8 mouse cellular contexts compared by ENCODE assay signal in genomic region chr17:8165608-8165945, GRCm38 (mm10). TPM values are rescaled to one million over a fixed set of nuclear protein-coding genes. Genes with fewer than 3 reads are reported as not detected.
DNase-seq lines count a peak whose midpoint lies in the region; ATAC-seq lines count a peak whose summit lies in the region.
"Not testable (repeated sequence)": the region's sequence is repeated elsewhere in the genome, so short reads cannot be mapped to it uniquely, and the experiment has no call there.

No protein-coding gene starts in this region.

- peak overlapping the region; percentile 51 for H3K4me3 ChIP-seq in forebrain, embryonic 16.5 days (replicated peaks; ENCODE audit: low read length)
- H3K4me3 ChIP-seq in lung, embryonic 15.5 days, result peak overlapping the region; percentile 55
- peak overlapping the region; percentile 42 for H3K4me3 ChIP-seq in neural tube, embryonic 11.5 days (ENCODE audit: low read depth, low read length)

- not testable (repeated sequence) for H3K27ac ChIP-seq in forebrain, embryonic 16.5 days (ENCODE audit: low read length); neural tube, embryonic 11.5 days (ENCODE audit: low read depth, low read length)
- H3K27ac ChIP-seq in lung, embryonic 15.5 days, result peak overlapping the region; percentile 61; the same call in 1 of the 2 replicates

- intact Hi-C loops in heart, postnatal 36 days (cut with DNase I), result not testable (repeated sequence)

- not testable (repeated sequence) for H3K27me3 ChIP-seq in forebrain, embryonic 16.5 days (replicated peaks; ENCODE audit: control insufficient read depth, insufficient read depth, low read length); lung, embryonic 15.5 days; neural tube, embryonic 11.5 days (ENCODE audit: control insufficient read depth, insufficient read depth, low read length)

- not testable (repeated sequence) for ATAC-seq in forebrain, embryonic 16.5 days; lung, embryonic 15.5 days (ENCODE audit: borderline replicate concordance, extremely low read depth, low FRiP score, low TSS enrichment); neural tube, embryonic 11.5 days (ENCODE audit: insufficient read depth, low FRiP score, low TSS enrichment)

- WGBS in forebrain, embryonic 16.5 days, result under 1% methylated on average over 32 of the region's 42 CpGs
- WGBS in lung, embryonic 15.5 days, result under 1% methylated on average over 39 of the region's 42 CpGs
- under 1% methylated on average over 35 of the region's 42 CpGs for WGBS in neural tube, embryonic 11.5 days

- H3K9me3 ChIP-seq in forebrain, embryonic 16.5 days (ENCODE audit: control insufficient read depth, low read length); lung, embryonic 15.5 days; neural tube, embryonic 11.5 days (ENCODE audit: control insufficient read depth, low read length): not testable (repeated sequence)

- DNase-seq in Muller cell, postnatal 12 days (ENCODE audit: inconsistent ontology term), result peak; percentile 33
- DNase-seq in cerebellum, adult 8-10 months, result peak; percentile 51
- peak; percentile 21 to 68 for DNase-seq in heart, postnatal 36 days
- DNase-seq in kidney, postnatal 4 days, result peak; percentile 25 to 59
- DNase-seq in neural tube, embryonic 11.5 days (ENCODE audit: low spot score), result peak; percentile 10
- peak; percentile 40 to 41 for DNase-seq in thymus, adult 18-20 months

- not testable (repeated sequence) for H3K36me3 ChIP-seq in forebrain, embryonic 16.5 days (ENCODE audit: control insufficient read depth, insufficient read depth); neural tube, embryonic 11.5 days (ENCODE audit: control insufficient read depth, insufficient read depth, low read length)
- peaks cover 13% of the 10 kb centered on the region for H3K36me3 ChIP-seq in lung, embryonic 15.5 days

- not testable (repeated sequence) for H3K4me1 ChIP-seq in forebrain, embryonic 16.5 days (replicated peaks; ENCODE audit: control insufficient read depth, insufficient read depth, low read length); lung, embryonic 15.5 days; neural tube, embryonic 11.5 days (ENCODE audit: control insufficient read depth, insufficient read depth, low read length)

- peak overlapping the region; percentile 46 for H3K4me2 ChIP-seq in forebrain, embryonic 16.5 days (ENCODE audit: low read length)
- peak overlapping the region; percentile 44 for H3K4me2 ChIP-seq in lung, embryonic 15.5 days
- H3K4me2 ChIP-seq in neural tube, embryonic 11.5 days (ENCODE audit: low read depth), result peak overlapping the region; percentile 32; the same call in 1 of the 2 replicates

- not testable (repeated sequence) for H3K9ac ChIP-seq in forebrain, embryonic 16.5 days (replicated peaks; ENCODE audit: low read depth, low read length)
- H3K9ac ChIP-seq in lung, embryonic 15.5 days, result peak overlapping the region; percentile 44; the same call in 1 of the 2 replicates
- H3K9ac ChIP-seq in neural tube, embryonic 11.5 days (ENCODE audit: low read length), result peak overlapping the region; percentile 52

RNA-seq across cellular contexts. Expression of gene Fgfr1op, which starts 0.3 kb away (rescaled TPM):
- 27.1 and 31.0 TPM in 2 replicates for polyA plus RNA-seq in forebrain, embryonic 16.5 days (2015; fragmentation: Nextera tagmentation; extraction: Ambion mirVana)
- total RNA-seq in heart, postnatal 36 days (2021), result 10 to 100 TPM; 10.9 to 13.2 TPM
- 33.9 and 35.9 TPM in 2 replicates for polyA plus RNA-seq in lung, embryonic 15.5 days (2015; fragmentation: Nextera tagmentation; extraction: Ambion mirVana)
- polyA plus RNA-seq in neural tube, embryonic 11.5 days (2014; fragmentation: Nextera tagmentation; extraction: Ambion mirVana), result 54.7 and 55.5 TPM in 2 replicates

RNA-seq across cellular contexts. Expression of gene Rnaset2a, which starts 17.7 kb away (rescaled TPM):
- 7.3 and 9.7 TPM in 2 replicates for polyA plus RNA-seq in forebrain, embryonic 16.5 days (2015; fragmentation: Nextera tagmentation; extraction: Ambion mirVana)
- 10 to 100 TPM; 27.4 to 27.5 TPM for total RNA-seq in heart, postnatal 36 days (2021)
- polyA plus RNA-seq in lung, embryonic 15.5 days (2015; fragmentation: Nextera tagmentation; extraction: Ambion mirVana), result 37.3 and 37.5 TPM in 2 replicates
- polyA plus RNA-seq in neural tube, embryonic 11.5 days (2014; fragmentation: Nextera tagmentation; extraction: Ambion mirVana), result 15.5 and 17.2 TPM in 2 replicates

RNA-seq across cellular contexts. Expression of gene Gm49673, which starts 18.0 kb away (rescaled TPM):
- not detected in 2 replicates for polyA plus RNA-seq in forebrain, embryonic 16.5 days (2015; fragmentation: Nextera tagmentation; extraction: Ambion mirVana)
- not detected for total RNA-seq in heart, postnatal 36 days (2021)
- 0.21 and 0.65 TPM in 2 replicates for polyA plus RNA-seq in lung, embryonic 15.5 days (2015; fragmentation: Nextera tagmentation; extraction: Ambion mirVana)
- 0.12 and 0.37 TPM in 2 replicates for polyA plus RNA-seq in neural tube, embryonic 11.5 days (2014; fragmentation: Nextera tagmentation; extraction: Ambion mirVana)
